Mouse (Mus musculus) small intestine, adult 2 months (tissue): Measurements from ENCODE around the gene Gadd45a. TPM values are rescaled to one million over a fixed set of nuclear protein-coding genes. Genes with fewer than 3 reads are reported as not detected.

Experiments used
- H3K27ac ChIP-seq: fragments of 200-500 bp; 2 replicates; pipeline ENCODE4 v1.5.1; 2012; ENCODE audit warnings: low read depth, low read length, control low read depth, inconsistent platforms; ENCODE audit not compliant: insufficient read depth
- H3K27me3 ChIP-seq: fragments of 200-500 bp; 2 replicates; pipeline ENCODE4 v1.6.1; 2012; ENCODE audit warnings: mild to moderate bottlenecking, moderate library complexity, low read length, inconsistent platforms; ENCODE audit not compliant: control insufficient read depth, insufficient read depth
- H3K36me3 ChIP-seq: fragments of 200-500 bp; 2 replicates; pipeline ENCODE4 v1.6.1; 2012; ENCODE audit warnings: mild to moderate bottlenecking, low read length, control low read depth, inconsistent platforms; ENCODE audit not compliant: control insufficient read depth, insufficient read depth
- H3K4me1 ChIP-seq: fragments of 200-500 bp; 2 replicates; pipeline ENCODE4 v1.6.1; 2012; ENCODE audit warnings: low read length, inconsistent platforms, mixed read lengths; ENCODE audit not compliant: control insufficient read depth, insufficient read depth, insufficient read length
- H3K4me3 ChIP-seq: fragments of 200-500 bp; 2 replicates; pipeline ENCODE4 v1.5.1; 2012; ENCODE audit warnings: low read depth, mild to moderate bottlenecking, control low read depth, inconsistent platforms, low read length, moderate library complexity
- CTCF ChIP-seq: fragments of 200-500 bp; IDR thresholded peaks from 2 replicates; pipeline ENCODE4 v1.5.1; 2012; ENCODE audit warnings: low read depth, mild to moderate bottlenecking, control low read depth, inconsistent platforms, low read length, moderate library complexity, mixed read lengths; ENCODE audit not compliant: insufficient replicate concordance, insufficient read length; ENCODE audit errors: extremely low read depth
- POLR2A ChIP-seq: fragments of 200-500 bp; IDR thresholded peaks from 2 replicates; pipeline ENCODE4 v1.6.1; 2012; ENCODE audit warnings: low read depth, mild to moderate bottlenecking, control low read depth, inconsistent platforms, low read length, moderate library complexity
- WGBS: fragments of 180-500 bp; shearing (Covaris S2); methylation state at CpG from one replicate; pipeline ENCODE4 v1.1.7; 2018; 5-methylcytosine and 5-hydroxymethylcytosine counted together
- polyA plus RNA-seq: library from polyadenylated mRNA; depleted of rRNA; stranded (reverse); fragments of >200 nt; gene quantifications from 2 replicates; pipeline ENCODE4 v1.2.3, GENCODE M21; 2012

The Gadd45a gene
- polyA plus RNA-seq, 1 experiment, result 209 TPM

- TF ChIP-seq POLR2A (no peak), CTCF (no peak)
- WGBS, result 36% methylated on average over 7 of the region's 7 CpGs
- H3K27ac ChIP-seq, result peak overlapping the region; percentile 99
- H3K27me3 ChIP-seq, result no peaks in the 10 kb centered on the region
- H3K4me1 ChIP-seq, result peaks cover 33% of the 10 kb centered on the region; the same call in 1 of the 2 replicates
- H3K36me3 ChIP-seq, result peaks cover 30% of the 10 kb centered on the region
- H3K4me3 ChIP-seq, result no peak overlapping the region
Measured at GRCm38 (mm10) chr6:67016520-67017111, 20.6 kb downstream of the Gadd45a start.

DNA sequence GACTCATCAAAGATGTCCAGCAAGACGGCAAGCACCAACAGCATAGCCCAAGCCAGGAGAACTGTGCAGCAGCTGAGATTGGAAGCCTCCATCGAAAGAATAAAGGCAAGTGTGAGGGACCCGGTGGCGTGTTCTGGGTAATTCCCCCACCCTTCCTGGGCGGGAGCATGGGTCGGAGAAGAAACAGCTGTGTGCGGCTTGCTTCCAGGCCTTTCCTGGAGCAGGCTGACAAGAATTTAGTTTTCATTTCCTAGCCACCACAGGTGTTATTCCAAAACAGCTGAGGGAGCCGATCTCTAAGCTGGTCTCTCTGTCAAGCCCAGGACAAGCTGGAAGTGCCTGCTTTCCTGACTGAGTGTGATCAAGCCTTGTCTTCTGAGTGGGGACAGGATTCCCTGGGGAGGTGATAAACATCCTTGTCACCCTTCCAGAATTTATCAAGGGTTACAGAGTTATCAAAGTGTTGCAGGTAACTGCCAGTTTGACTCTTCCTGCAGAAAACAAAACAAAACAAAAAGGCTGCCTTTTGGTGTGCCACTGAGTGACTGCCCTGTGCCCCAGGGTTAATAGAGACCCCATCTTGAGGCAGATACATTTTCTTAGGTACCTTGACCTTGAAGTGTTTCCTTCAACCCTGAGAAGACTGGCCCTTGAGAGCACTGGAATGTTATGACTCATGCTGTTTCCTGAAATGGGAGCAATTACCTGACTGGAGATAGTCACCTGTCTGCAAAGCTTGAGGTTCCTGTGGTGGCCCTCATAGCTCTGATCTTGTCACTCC is 21.3 kb downstream of the Gadd45a start:
- peaks cover 33% of the 10 kb centered on the region; the same call in 1 of the 2 replicates for H3K4me1 ChIP-seq
- H3K27ac ChIP-seq, result peak overlapping the region; percentile 99
- H3K27me3 ChIP-seq, result no peaks in the 10 kb centered on the region
- 41% methylated on average over 8 of the region's 8 CpGs for WGBS
- H3K36me3 ChIP-seq, result peaks cover 26% of the 10 kb centered on the region
- TF ChIP-seq POLR2A (no peak), CTCF (no peak)
- no peak overlapping the region for H3K4me3 ChIP-seq

DNA sequence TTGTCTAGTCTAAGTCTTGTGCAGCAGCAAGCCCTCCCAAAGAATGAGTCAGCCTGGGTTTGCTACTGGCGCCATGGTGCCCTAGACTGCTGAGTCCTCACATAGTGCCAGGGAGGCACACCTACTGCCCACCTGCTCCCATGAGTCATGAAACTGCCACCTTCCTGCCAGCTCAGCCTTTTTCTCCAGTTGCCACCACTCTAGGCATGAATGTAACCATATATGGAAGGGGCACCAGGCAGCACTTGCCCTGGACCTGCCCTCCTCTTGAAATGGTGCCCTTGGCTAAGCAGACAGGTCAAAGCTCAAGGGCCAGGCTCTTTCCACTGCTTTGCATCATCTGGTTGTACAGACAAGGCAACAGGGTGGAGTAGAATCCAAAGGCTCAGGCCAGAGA is 22.6 kb downstream of the Gadd45a start:
- 32% methylated on average over 1 of the region's 1 CpGs for WGBS
- Histone ChIP-seq H3K4me3 (no peak overlapping the region), H3K36me3 (peaks cover 17% of the 10 kb centered on the region), H3K27me3 (no peaks in the 10 kb centered on the region), H3K27ac (peak overlapping the region; percentile 99), H3K4me1 (peaks cover 37% of the 10 kb centered on the region; the same call in 1 of the 2 replicates)
- TF ChIP-seq POLR2A (no peak), CTCF (no peak)

DNA sequence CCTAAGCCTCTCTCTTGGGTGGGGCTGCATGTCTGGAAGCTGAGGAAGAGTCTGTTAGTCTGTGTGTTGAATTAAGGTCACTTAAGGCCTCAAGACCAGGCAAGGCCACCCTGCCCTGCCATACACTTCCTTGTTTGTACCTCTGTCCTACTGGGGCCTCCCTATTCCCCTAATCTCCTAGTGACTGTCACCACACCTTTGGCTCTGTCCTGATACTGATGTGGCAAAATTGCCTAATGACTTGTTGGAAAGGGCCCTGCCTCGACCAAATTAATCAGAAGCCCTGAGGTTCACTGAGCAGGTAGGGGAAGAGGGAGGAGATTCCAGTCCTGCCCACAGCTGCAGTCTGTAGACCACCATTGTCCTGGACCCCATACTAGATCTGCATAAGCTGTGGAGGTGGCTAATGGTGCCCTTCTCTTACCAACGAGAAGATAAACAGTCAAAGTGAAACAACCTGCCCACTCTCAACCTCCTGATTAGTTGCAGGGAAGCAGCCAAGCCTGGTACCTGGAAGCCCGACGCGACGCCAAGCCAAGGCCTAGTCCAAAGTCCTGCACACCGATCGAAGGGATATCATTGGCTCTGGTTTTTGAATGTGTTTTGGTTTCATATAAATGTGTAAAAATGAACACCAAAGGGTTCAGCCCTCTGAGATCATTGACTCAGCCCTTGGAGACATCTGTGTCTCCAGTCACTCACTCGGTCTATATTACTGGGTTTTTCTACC is 23.1 kb downstream of the Gadd45a start:
- H3K4me3 ChIP-seq, result peak overlapping the region; percentile 7; the same call in 1 of the 2 replicates
- peaks cover 37% of the 10 kb centered on the region; the same call in 1 of the 2 replicates for H3K4me1 ChIP-seq
- TF ChIP-seq CTCF (no peak), POLR2A (no peak)
- H3K36me3 ChIP-seq, result peaks cover 16% of the 10 kb centered on the region
- peak overlapping the region; percentile 99 for H3K27ac ChIP-seq
- no peaks in the 10 kb centered on the region for H3K27me3 ChIP-seq
- WGBS, result 35% methylated on average over 9 of the region's 9 CpGs

DNA sequence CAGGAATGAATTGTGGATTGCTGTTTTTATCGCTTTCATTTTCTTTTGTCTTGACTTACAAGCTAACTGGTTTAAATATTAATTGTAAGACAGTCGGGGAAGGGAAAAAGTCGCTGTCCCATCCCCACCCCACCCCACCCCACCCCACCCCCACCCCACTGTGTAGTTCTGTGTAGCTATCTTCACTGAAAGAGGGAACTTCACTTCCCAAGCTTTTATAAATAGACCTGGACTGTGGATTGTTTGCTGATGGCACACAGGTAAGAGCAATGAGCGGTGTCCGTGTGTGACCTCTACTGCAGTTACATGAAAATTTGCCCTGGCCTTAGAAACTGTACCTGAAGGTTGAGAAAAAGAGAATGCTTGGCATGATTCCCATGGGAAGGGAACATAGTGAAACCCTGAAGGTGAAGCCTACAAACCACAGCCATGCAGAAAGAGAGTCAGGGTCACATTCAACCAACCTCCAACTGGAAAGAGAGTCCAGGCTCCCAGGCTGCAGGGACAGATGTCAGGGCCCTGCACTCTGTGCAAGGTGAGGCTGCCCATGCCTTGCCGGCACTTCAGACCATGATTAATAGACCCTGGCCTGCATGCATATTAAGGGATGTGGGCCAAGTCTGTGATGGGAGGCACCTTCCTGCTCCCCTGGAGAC is 23.8 kb downstream of the Gadd45a start:
- H3K4me1 ChIP-seq, result peaks cover 37% of the 10 kb centered on the region; the same call in 1 of the 2 replicates
- peak overlapping the region; percentile 99 for H3K27ac ChIP-seq
- peaks cover 12% of the 10 kb centered on the region for H3K36me3 ChIP-seq
- WGBS, result 36% methylated on average over 6 of the region's 6 CpGs
- TF ChIP-seq POLR2A, result no peak
- TF ChIP-seq CTCF, result no peak
- peak overlapping the region; percentile 7; the same call in 1 of the 2 replicates for H3K4me3 ChIP-seq
- H3K27me3 ChIP-seq, result no peaks in the 10 kb centered on the region

GRCm38 (mm10) chr6:67011217-67011518 is 26.1 kb downstream of the Gadd45a start:
- Histone ChIP-seq H3K4me1 (peaks cover 30% of the 10 kb centered on the region; the same call in 1 of the 2 replicates), H3K4me3 (no peak overlapping the region), H3K27me3 (no peaks in the 10 kb centered on the region), H3K36me3 (no peaks in the 10 kb centered on the region), H3K27ac (no peak overlapping the region)
- TF ChIP-seq POLR2A (no peak), CTCF (no peak)
